Mouse (Mus musculus) heart, postnatal 0 days (tissue): Measurements from ENCODE around the gene Six5.

ENCODE experiments used
- CTCF ChIP-seq: IDR thresholded peaks from 2 replicates; pipeline ENCODE4 v1.5.1; 2016; ENCODE audit warnings: antibody characterized with exemption, control low read depth, low read depth
- EP300 ChIP-seq: IDR thresholded peaks from 2 replicates; pipeline ENCODE4 v1.6.1; 2016; ENCODE audit warnings: antibody characterized with exemption, low read depth

DNA sequence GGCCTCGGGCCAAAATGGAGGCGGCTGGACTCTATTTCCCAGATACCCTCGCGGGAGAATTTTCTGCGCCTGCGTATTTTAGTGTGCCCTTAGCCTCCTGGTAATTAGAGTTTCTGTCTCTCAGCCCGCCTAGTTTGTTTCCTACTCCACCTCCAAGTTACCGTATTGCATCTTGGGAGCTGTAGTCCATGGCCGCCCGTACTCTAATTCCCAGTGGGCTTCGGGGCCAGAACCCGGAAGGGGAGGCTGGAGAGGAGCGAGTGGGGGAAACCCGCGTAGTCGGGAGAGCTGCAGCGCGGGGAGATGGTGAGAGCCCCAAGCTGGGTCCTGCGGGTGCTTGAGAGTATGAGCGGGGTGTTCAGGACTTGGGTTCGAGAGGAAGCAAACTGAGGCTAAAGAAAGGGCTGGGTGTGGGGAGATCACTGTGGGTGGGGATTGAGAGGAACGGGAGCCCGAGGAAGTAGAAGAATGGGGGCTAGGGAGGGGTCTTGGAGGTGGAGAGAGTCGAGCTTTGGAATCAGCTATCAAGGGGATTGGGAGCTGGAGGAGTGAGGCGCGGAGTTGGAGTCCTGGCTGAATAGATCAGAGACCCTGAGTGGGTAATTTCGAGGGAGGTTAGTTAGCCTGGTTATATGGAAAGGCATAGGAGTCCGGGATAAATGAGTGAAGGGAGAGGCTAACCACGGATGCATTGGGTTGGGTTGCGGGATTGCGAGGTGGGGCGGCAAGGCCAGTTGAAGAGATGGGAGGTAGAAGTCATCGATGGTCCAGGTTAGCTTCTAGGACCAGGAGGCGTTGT is 25.4 kb downstream of the Six5 start, which contains the start of gene Fbxo46:
- TF ChIP-seq CTCF (no peak), EP300 (no peak)
